Mouse (Mus musculus): ENCODE measurements around the gene Stxbp1. TPM values are rescaled to one million over a fixed set of nuclear protein-coding genes. Genes with fewer than 3 reads are reported as not detected.
"Not testable (repeated sequence)": the region's sequence is repeated elsewhere in the genome, so short reads cannot be mapped to it uniquely, and the experiment has no call there.

The Stxbp1 gene
- polyA plus RNA-seq, 1 experiment = 8.2 TPM

DNA sequence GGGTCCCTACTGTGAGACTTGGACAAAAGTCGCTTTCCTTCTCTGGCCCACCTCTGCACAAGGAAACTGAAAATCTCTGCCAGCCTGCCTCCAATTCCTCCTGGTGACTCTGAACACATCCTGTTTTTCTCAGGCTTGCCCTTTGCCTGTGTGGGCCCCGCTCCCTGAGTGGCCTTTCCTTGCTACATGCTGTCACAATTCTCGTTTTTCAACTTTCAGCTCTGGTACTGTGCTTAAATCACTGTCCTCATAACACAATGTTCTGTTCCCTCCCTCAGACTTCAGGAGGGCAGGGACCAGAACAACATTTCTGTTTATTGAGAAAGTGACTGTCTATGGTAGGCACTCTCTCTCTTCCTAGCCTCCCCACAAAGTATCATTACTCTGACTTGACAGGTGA, 27.0 kb upstream of the Stxbp1 start:
- DNase-seq (ENCODE audit: low read depth) = no peak

DNA sequence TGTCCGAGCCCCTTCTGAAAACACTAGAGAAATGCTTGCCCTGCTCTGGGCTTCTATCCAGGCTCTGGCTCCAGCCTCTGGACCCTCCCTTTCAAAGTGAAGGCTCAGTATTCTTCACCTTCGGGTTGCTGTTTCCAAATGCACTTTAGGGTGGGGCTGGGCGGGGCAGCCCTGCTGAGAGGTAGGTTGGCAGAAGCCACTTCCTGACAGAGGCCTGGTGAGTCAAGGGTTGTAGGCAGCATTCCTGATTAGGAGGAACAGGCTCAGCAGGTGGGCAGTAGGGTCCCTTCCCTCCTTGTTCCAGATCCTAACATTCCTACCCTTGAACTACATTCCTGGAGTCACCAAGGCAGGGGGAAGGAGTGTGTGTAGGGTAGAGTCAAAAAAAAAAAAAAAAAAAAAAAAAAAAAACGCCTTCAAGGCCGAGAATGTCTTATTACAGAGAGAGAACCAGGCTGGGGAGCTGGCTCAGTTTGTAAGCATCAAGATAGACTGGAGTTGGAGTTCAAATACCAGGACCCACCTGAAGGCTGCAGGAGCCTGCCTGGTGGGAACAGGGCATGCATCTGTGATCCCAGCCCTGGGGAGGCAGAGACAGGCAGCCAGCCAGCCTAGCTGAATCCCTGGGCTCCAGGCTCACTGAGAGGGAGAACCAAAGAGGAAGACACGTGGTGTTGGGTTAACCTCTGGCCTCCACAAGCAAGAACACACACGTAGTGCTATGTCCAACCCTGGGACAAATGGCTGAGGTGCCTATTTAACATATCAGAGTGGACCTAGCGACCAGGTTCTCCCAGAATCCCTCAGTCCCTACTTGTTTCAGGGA, 23.4 kb upstream of the Stxbp1 start:
- no peak for DNase-seq (ENCODE audit: low read depth)

DNA sequence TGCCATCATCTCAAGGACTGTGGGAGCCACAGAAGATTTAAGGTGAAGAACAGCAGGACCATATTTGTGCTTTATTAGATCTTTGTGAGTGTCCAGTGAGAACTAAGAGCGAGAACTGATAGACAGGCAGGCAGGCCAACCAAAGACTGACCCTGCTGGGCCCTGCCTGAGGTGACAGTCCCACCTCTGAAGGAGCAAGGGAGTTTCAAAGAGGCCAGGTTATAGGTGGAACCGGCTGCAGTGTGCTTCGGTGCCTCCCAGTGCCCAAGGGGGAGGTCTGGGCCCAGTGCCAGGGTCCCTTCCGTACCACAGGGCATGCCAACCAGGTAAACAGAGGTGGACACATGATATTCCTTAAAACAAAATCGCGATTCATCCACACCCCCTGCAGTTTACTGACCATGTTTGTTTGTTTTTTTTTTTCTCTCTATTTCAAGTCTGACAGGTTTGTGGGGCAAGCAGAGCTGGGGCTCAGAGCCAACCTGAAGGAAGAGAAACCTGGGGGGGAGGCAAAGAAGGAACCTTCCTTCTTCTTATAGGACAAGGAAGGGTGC, 22.8 kb upstream of the Stxbp1 start:
- DNase-seq (ENCODE audit: low read depth) = no peak

DNA sequence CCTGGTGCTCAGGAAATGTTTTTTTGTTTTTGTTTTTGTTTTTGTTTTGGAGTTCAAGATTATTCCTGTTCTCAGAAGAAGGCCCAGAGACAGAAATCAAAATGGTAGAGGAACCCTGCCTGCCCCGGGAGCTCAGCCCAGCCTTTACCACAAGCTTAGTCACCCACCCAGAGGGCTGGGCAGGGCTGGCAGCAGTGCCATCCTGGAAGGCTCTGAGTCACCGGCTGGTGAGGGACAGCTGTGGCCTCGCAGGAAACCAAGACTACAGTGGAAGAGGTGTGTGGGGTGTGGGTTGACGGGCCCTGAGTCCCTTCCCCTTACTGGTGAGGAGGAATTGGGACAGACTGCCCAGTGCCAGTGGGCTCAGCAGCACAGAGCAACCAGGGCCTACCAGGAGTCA, 20.3 kb upstream of the Stxbp1 start:
- DNase-seq (ENCODE audit: low read depth) = no peak

DNA sequence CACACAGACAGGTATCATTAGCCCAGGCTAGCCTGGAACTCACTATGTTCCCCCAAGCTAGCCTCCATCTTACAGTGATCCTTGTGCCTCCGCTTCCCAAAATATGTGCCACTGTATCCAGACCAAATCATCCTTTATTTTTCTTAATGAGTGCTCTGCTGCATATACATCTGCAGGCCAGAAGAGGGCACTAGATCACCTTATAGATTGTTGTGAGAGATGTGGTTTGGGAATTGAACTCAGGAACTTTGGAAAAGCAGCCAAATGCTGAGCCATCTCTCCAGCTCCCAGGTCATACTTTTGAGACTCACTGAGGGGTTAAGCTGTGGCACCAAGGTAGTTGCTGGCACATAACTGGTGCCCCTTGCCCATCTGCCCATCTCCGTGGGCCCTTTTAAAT, 17.7 kb upstream of the Stxbp1 start:
- no peak for DNase-seq (ENCODE audit: low read depth)

DNA sequence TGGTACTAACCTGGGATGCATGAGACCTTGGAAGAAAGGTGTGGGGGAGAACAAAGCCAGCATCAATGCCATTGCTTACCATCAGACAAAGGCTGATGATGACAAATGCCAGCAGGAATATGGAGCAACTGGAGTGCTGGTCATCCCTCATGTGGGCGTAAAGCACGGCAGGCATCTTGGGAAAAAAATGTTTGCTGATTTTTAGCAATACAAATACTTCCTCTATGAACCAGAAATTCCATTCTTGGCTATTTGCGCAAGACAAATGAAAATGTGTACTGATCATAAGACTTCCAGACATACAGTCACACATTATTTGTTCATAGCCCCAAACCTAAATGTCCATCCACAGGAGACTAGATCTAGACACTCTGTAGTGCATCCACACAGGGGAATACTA, 16.3 kb upstream of the Stxbp1 start:
- DNase-seq (ENCODE audit: low read depth) = no peak

DNA sequence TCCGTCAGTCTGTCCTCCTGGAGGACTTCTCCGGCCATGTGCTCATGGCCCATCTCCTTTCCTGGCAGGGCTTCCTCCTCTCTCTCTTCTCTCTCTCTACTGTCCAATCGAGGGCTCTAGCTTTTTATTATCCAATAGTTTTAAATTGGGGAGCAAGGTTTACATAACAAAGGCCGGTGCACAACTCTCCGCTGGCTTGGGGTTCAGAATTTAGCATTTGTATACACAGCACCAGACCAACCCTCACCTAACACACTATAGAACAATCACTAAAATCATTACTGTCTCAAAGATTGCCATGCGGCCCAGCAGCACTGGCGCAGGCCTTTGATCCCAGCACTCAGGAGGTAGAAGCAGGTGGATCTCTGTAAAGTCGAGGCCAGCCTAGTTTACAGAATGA, 13.8 kb upstream of the Stxbp1 start:
- DNase-seq (ENCODE audit: low read depth) = no peak

DNA sequence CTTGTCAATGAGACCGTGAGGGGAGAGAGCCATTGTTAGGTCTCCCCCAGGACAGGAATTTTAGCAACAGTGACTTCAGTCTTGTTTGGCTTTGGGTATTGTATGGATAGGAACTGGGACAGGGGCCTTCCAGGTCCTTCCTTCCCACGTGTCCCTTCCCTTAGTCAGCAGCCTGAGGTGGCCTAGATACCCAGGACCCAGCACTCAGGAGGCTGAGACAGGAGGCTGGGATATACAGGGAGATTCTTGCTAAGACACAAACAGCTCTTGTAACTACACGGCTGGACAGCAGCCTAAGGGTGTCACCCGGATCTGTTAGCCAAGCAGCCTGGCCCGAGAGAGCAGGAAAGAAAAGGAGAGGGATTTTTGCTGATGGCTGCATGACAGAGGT, 12.6 kb upstream of the Stxbp1 start:
- DNase-seq (ENCODE audit: low read depth) = no peak

DNA sequence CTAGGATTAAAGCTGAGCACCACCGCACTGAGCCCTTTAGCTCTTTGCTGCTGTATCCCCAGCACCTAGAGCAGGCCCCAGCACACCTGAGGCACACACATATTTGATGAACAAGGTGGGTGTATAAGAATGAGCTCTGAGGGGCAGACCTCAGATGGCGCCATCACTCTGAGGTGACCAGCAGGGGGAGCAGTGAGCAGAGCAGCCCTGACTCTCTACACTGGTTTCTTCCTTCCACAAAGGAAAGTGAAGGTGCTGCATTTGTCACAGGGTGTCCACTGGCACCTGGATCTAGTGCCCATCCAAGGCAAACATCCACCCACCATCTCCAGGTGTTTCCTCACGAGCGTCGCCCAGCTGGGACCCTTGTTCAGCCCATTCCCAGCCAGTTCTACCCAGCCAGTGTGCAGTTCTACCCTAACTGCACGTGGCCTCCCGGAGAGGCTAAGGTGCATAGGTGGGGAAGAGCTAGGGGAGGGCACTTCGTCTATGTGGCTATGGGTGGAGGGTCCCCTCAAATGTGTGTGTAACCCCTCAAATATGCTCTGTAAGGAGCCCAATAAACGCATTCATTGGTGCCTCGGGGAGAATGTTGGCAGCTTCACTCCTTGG, 12.1 kb upstream of the Stxbp1 start:
- no peak for DNase-seq (ENCODE audit: low read depth)

DNA sequence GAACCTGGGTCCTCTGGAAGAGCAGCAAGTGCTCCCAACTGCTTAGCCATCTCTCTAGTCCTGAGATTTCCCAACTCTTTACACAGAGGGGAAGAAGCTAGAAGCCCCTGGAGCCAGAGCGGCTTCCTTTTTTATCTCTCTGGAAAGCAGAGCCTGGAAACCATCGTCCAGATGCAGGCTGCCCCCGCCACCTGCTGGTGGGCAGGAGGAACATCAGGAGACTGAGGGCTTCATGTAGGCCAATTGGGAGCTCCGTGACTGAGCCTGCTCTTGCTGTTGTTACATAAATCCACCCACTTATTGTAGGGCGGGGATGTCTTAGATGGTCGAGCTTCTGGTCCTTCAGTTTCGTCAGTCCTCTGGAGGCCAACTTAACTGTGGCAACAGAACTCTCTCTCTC, 10.5 kb upstream of the Stxbp1 start:
- DNase-seq (ENCODE audit: low read depth) = no peak

DNA sequence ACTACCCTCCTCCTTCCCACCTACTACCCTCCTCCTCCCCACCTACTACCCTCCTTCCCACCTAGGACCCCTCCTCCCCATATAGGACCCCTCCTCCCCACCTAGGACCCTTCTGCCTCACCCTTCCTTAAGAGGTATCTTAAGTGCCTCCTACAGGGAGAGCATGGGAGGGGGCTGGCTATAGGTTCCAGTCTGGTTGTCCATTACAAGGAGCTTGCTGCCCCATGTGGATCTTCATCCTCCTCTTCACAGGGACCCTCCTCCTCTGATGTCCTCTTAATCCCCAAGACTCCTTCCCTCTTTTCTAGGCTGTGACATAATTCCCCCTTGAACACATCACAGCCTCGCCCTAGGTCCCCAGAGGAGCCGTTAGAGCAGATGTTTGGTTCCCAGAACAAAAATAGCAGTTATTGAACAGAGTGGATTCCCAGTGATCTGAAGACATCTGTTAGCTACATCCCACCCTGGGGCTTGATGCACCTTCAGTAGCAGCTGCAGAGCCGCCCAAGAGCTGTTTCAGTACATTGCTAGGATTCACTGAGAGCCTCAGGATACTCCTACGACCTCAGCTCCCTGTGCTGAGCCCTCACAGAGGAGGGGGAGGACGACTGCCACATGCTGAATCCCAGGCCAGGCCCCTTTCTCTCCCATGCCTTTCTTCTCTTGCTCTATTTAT, 8.9 kb upstream of the Stxbp1 start:
- DNase-seq (ENCODE audit: low read depth) = no peak

DNA sequence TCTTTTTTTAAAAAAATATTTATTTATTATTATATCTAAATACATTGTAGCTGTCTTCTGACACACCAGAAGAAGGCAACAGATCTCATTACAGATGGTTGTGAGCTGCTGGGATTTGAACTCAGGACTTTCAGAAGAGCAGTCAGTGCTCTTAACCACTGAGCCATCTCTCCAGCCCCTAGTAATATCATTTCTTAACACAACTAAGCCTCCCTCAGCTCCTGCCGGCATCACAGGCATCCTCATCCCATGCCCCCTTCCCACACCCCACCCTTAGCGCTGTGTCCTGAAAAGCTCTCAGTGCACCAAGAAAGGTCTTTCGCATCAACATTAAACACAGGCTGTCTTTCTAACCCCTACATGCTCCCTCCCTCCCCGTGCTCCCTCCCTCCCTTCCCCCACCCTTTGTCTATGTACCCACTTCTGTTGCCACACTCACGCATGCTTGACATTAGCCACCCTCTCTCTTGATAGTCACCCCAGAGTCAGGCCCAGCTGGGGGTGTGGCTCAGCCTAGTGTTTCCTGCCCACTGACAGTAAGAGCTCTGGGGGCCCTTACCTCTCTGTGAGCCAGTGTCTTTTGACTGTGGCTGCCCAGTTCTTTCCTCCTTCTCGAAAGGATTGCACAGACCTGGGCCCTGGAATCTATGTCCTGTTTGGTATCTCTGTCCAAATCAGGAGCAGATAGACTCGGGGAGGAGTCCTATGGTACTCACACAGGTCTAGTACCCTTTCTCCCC, 8.2 kb upstream of the Stxbp1 start:
- no peak for DNase-seq (ENCODE audit: low read depth)

DNA sequence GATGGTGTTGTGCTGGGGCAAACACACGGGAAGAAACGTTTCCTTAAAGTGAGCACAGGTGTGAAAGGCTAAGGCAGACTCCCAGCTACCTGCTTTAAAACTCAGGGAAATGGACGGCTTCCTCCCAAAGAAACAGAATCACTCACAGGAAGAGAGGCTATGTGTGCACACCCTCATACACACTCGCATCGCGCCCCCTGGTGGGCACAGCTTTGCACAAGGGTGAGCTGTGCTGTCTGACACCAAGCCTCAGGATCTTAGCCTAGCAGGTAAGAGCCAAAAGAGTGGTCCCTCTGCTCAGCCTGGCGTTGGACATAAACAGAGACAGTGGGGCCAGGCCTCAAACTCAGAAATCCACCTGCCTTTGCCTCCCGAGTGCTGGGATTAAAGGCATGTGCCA, 7.2 kb upstream of the Stxbp1 start:
- no peak for DNase-seq (ENCODE audit: low read depth)

DNA sequence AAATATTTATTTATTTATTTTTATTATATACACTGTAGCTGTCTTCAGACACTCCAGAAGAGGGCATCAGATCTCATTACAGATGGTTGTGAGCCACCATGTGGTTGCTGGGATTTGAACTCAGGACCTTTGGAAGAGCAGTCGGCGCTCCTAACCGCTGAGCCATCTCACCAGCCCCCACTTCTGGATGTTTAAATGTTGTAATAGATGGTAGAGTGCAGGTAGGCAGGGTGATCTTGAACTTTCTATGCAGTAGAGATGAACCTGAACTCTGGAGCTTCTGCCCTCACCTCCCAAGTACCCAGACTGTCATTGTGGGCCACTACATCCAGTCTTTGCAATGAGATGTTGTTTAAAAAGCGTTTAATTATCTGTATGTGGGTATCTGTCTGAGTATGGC, 6.7 kb upstream of the Stxbp1 start:
- DNase-seq (ENCODE audit: low read depth) = not testable (repeated sequence)

DNA sequence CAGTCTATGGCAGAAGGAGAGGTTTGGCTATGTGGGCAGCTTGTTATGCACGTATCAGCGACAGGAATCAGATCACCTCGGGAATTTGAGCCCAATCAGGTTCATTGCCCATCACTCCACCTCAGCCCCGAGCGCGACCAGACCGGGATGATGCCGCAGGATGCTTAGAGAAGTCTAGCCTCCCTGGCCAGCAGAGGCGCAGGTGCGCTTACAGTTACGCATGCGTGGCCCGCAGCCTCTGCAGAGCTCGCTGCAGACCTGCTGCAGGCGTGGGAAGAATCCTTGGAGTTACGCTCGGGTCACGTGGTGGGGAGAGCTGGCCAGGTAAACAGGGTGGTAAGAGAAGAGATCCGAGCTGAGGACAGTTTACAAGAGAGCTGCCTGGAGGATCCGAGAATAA, 5.1 kb upstream of the Stxbp1 start:
- DNase-seq (ENCODE audit: low read depth) = no peak

DNA sequence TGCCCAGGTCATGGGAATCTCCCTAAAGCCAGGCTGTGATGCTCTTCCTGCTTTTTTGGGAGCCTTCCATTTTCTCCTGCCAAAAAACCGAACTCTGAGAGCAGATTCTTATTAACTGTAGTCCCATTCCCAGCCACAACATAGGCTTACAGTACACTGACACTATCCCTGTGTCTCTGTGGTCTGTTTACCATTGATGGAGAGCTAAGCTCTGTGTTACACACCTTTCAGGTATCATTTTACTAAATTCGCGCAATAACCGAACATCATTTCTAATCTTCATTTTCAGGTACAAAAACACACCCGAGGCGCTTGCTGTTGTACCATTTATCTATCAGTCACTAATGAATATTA, 400 bp upstream of the Stxbp1 start:
- no peak for DNase-seq (ENCODE audit: low read depth)

DNA sequence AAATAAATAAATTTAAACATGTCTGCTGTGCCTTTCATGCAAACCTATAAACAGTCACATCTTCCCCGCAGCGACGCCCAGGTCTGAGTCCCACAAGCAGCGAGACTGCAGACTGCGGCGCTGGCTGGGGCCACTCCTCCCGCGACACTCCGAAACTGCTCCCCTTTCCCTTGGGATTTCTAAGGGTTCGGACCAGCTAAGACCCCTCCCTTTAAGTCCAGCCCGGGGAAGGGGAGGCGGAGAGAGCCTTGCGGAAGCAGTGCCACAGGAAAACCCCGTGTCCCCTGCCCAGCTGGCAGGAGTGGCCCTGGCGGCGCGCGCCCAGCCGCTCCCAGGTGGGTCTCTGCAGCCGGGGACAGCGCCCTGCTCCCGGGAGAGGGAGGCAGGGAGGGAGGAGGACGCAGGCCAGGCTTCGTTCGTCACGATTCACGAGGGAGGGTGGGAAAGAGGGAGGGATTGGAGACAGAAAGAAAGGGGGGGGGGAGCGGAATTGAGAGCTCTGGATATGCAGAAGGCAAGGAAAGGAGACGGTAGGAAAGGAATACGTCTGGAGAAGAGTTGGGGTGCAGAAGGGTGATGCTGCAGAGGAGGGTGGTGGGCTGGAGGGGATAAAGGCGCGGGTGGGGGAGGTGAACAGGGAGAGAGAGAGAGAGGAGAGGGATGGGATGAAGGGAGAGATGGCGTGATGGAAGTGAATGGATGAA, 792 bp downstream of the Stxbp1 start:
- no peak for DNase-seq (ENCODE audit: low read depth)

DNA sequence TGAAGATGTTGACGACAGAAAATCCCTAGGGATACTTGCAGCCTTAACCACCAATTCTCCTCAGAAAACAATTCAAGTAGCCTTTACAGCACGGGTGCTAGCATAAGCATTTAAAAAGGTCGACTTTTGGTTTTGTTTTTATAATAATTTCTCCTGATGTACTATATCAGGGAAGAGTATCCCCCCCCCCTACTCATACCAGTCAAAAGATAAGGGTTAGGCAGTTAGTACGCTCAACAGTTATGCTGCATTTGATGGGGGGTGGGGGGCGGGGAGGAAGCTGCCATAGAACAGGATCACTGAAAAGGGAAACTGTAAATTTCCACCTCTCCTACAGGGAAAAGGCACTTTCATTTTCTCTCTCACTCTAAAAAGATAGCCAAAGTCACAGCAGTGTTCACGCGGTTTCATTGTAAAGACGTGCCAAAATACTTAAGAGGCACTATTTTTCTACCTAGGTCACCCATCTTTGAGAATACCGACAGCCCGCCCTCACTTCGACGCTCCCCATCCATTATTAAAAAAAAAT, 1.4 kb downstream of the Stxbp1 start:
- no peak for DNase-seq (ENCODE audit: low read depth)

DNA sequence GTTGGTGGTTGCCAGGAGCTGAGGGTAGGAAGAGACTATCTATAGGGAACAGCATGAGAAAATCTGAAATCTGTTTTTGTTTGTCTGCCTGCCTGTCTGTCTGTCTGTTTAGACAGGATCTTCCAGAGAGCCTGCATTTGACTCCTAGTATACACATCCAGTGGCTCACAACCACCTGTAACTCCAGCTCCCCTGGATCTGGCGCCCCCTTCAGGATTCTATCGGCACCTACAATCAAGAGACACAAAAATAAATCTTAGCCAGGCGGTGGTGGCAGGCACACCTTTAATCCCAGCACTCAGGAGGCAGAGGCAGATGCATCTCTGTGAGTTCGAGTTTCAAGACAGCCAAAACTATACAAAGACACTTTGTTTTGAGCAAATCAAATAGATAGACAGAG, 4.5 kb downstream of the Stxbp1 start:
- no peak for DNase-seq (ENCODE audit: low read depth)

DNA sequence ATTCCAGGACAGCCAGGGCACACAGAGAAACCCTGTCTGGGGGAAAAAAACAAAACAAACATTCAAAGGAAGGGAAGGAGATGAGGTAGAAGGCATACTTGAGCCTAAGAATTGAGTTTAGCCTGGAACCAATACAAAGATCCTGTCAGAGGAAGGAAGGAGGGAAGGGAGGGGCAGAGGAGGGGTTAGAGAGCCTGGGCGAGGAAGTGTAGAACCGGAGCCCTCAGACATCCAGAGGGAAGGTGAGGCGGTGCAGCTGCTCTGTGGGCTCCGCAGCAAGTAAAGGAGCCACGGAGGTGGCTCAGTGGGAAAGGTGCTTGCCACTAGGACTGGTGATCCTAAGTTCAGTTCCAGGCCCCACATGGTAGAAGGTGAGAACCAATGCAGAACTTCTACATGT, 5.9 kb downstream of the Stxbp1 start:
- DNase-seq (ENCODE audit: low read depth) = no peak

DNA sequence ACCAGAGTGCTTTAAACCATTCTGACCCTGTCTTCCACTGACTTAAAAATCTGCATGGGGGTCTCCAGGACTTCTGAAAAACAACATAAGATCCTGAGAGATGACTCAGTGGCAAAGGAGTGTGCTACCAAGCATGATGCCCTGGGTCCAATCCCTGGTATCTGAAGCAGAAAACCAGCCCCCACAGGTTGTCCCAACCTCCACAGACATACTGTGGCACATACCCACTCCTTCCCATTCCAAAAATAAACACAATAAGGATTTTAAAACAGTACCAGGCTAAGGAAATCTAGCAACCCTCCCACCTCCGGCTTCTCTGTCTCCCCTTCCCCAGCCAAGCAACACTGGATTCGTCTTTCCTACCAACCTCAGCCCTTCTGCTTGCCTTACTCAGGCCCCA, 7.8 kb downstream of the Stxbp1 start:
- no peak for DNase-seq (ENCODE audit: low read depth)
